Mouse (Mus musculus) midbrain, embryonic 10.5 days (tissue): ENCODE measurements around the gene 1700025C18Rik. TPM values are rescaled to one million over a fixed set of nuclear protein-coding genes. Genes with fewer than 3 reads are reported as not detected.

Experiments used
- DNase-seq: peaks from one replicate; pipeline ENCODE4 v3.0.0-alpha.2; 2017; ENCODE audit warnings: low spot score
- H3K27ac ChIP-seq: fragments of 300-500 bp; sonication (generic); replicated peaks from 2 replicates; pipeline ENCODE4 v1.5.1; 2016; ENCODE audit warnings: mild to moderate bottlenecking
- H3K27me3 ChIP-seq: fragments of 300-500 bp; sonication (generic); 2 replicates; pipeline ENCODE4 v1.6.1; 2016; ENCODE audit warnings: low read depth, mild to moderate bottlenecking; ENCODE audit not compliant: poor library complexity, severe bottlenecking
- H3K36me3 ChIP-seq: fragments of 300-500 bp; sonication (generic); 2 replicates; pipeline ENCODE4 v1.6.1; 2016; ENCODE audit warnings: mild to moderate bottlenecking, moderate library complexity
- H3K4me1 ChIP-seq: fragments of 300-500 bp; sonication (generic); 2 replicates; pipeline ENCODE4 v1.6.1; 2016
- H3K4me3 ChIP-seq: fragments of 300-500 bp; sonication (generic); 2 replicates; pipeline ENCODE4 v1.5.1; 2016; ENCODE audit warnings: mild to moderate bottlenecking, moderate library complexity
- H3K9me3 ChIP-seq: fragments of 300-500 bp; sonication (generic); replicated peaks from 2 replicates; pipeline ENCODE4 v1.6.1; 2016; ENCODE audit warnings: mild to moderate bottlenecking
- WGBS: fragments of 180-500 bp; shearing (Covaris S2); methylation state at CpG from one replicate; pipeline ENCODE4 v1.1.7; 2016; 5-methylcytosine and 5-hydroxymethylcytosine counted together
- polyA plus RNA-seq: library from polyadenylated mRNA; unstranded; fragments of >200 nt; fragmentation: Nextera tagmentation; extraction: Ambion mirVana; gene quantifications from 2 replicates; pipeline ENCODE4 v1.2.1, GENCODE M21; 2016

The 1700025C18Rik gene
- polyA plus RNA-seq, result not detected in 2 replicates

GRCm38 (mm10) chr2:165090650-165091049 lies at the start of gene 1700025C18Rik:
TSS of gene 1700025C18Rik (minus strand) at chr2:165090750.
- Histone ChIP-seq H3K4me1 (peaks cover 18% of the 10 kb centered on the region), H3K27ac (peak within 1 kb of the TSS; percentile 23; the same call in 1 of the 2 replicates), H3K4me3 (no peak within 1 kb of the TSS), H3K9me3 (no peaks in the 10 kb centered on the region), H3K36me3 (no peaks in the 10 kb centered on the region), H3K27me3 (peaks cover 30% of the 10 kb centered on the region)
- no peak for DNase-seq
- WGBS, result 88% methylated on average over 2 of the region's 2 CpGs

DNA sequence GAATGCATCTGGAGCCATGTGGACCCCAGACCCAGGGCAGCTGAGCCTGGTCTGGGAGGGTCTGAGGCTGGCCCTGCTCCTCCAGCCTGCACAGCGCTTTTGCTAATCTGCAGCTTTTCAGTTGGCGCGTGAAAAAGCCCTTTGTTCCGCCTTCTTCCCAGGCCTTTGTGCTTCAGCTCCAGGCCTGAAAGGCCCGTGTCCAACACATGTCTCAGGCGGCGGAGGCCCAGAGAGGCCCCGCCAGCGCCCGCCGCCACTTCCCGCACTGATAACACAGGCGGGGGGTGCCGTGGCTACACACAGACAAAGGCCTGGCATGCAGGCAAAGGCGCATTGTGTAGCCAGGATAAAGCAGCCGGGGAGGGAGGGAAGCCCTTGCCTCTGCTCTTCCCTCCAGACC lies 45.5 kb upstream of the 1700025C18Rik start:
- H3K9me3 ChIP-seq, result no peaks in the 10 kb centered on the region
- WGBS, result 2% methylated on average over 16 of the region's 16 CpGs
- no peaks in the 10 kb centered on the region for H3K36me3 ChIP-seq
- peaks cover 71% of the 10 kb centered on the region for H3K27me3 ChIP-seq
- DNase-seq, result peak; percentile 93
- H3K4me3 ChIP-seq, result peak overlapping the region; percentile 29
- H3K27ac ChIP-seq, result peak overlapping the region; percentile 91
- H3K4me1 ChIP-seq, result peaks cover 99% of the 10 kb centered on the region

DNA sequence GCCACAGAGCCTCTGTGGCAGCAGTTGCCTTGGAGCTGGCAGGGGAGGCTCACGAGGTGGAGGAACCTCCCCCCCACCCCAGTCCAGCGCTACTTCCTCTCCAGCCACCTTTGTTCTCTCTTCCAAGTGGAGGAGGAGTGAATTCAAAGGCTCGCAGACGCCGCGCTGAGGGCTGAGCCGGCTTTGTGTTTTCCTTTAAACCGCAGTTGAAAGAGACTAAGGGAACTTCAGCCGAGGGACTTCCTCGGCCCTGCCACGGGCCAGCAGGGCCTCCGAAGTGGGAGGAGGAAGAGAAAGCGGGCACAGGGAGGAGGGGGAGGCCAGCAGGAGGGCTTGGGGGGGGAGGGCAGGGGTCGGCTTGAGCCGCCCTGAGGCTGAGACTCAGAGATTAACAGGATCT lies 43.0 kb upstream of the 1700025C18Rik start:
- Histone ChIP-seq H3K4me1 (peaks cover 97% of the 10 kb centered on the region), H3K27ac (peak overlapping the region; percentile 91), H3K27me3 (peaks cover 75% of the 10 kb centered on the region), H3K9me3 (no peaks in the 10 kb centered on the region), H3K36me3 (no peaks in the 10 kb centered on the region), H3K4me3 (peak overlapping the region; percentile 42)
- 0% methylated on average over 15 of the region's 15 CpGs for WGBS
- DNase-seq, result peak; percentile 88

DNA sequence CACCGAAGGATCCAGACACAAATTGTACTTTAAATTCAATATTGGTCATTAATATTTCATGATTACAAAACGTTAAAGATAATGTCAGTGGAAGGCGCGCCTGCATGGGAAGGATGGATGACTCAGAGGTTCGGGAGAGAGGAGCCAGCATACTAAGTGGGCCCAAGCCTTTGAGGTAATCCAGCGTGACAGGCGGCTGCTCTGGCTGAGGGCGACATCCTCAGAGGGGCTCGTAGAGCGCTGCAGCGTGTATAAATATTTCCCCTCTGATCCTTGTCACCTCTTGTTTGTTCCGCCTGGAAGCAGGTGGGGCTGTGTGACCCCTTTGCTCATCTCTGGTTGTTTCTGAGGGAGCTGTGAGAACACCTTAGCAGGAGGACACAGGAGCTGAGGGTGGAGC lies 40.9 kb upstream of the 1700025C18Rik start:
- peak overlapping the region; percentile 91 for H3K27ac ChIP-seq
- peak; percentile 59 for DNase-seq
- peak overlapping the region; percentile 2; the same call in 1 of the 2 replicates for H3K4me3 ChIP-seq
- WGBS, result 20% methylated on average over 12 of the region's 12 CpGs
- H3K4me1 ChIP-seq, result peaks cover 95% of the 10 kb centered on the region
- H3K36me3 ChIP-seq, result no peaks in the 10 kb centered on the region
- H3K9me3 ChIP-seq, result no peaks in the 10 kb centered on the region
- peaks cover 80% of the 10 kb centered on the region for H3K27me3 ChIP-seq

GRCm38 (mm10) chr2:165129189-165129588 lies 38.6 kb upstream of the 1700025C18Rik start:
- Histone ChIP-seq H3K9me3 (no peaks in the 10 kb centered on the region), H3K4me3 (no peak overlapping the region), H3K27ac (peak overlapping the region; percentile 78), H3K36me3 (no peaks in the 10 kb centered on the region), H3K4me1 (peaks cover 82% of the 10 kb centered on the region), H3K27me3 (peaks cover 89% of the 10 kb centered on the region)
- WGBS, result 72% methylated on average over 4 of the region's 4 CpGs
- DNase-seq, result no peak

GRCm38 (mm10) chr2:165126896-165127562 lies 36.5 kb upstream of the 1700025C18Rik start:
- WGBS, result 27% methylated on average over 10 of the region's 10 CpGs
- peak overlapping the region; percentile 78 for H3K27ac ChIP-seq
- H3K4me3 ChIP-seq, result no peak overlapping the region
- peaks cover 13% of the 10 kb centered on the region; the same call in 1 of the 2 replicates for H3K36me3 ChIP-seq
- no peak for DNase-seq
- H3K9me3 ChIP-seq, result no peaks in the 10 kb centered on the region
- H3K4me1 ChIP-seq, result peaks cover 66% of the 10 kb centered on the region
- peaks cover 77% of the 10 kb centered on the region for H3K27me3 ChIP-seq

GRCm38 (mm10) chr2:165121206-165121840 lies 30.8 kb upstream of the 1700025C18Rik start:
- H3K36me3 ChIP-seq, result peaks cover 16% of the 10 kb centered on the region; the same call in 1 of the 2 replicates

DNA sequence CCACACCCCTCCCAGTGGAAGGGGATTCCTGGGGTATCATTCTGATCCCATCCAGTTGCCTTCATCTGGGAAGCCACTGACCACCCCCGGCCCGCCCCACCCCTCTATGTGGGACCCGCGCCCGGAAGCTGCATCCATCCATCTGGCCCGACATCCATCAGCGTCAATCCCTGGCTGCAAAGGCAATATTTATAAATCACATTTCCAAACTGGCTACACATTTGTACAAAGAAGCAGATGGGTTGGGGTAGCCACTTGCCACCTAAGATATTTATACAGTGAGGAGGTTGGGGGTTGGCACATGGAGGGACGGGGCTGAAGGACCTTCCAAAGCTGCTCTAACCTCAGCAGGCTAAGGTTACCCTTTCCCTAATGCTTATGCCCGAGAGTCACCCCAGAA lies 30.2 kb upstream of the 1700025C18Rik start:
- H3K4me1 ChIP-seq, result peaks cover 53% of the 10 kb centered on the region
- WGBS, result 84% methylated on average over 9 of the region's 9 CpGs
- H3K4me3 ChIP-seq, result no peak overlapping the region
- no peak for DNase-seq
- H3K36me3 ChIP-seq, result peaks cover 16% of the 10 kb centered on the region; the same call in 1 of the 2 replicates
- no peaks in the 10 kb centered on the region for H3K9me3 ChIP-seq
- H3K27me3 ChIP-seq, result peaks cover 72% of the 10 kb centered on the region
- no peak overlapping the region; the same call in 1 of the 2 replicates for H3K27ac ChIP-seq

More at GRCm38 (mm10) chr2:165121206-165121840, 30.8 kb upstream of the 1700025C18Rik start:
- H3K4me3 ChIP-seq, result no peak overlapping the region
- H3K27me3 ChIP-seq, result peaks cover 72% of the 10 kb centered on the region
- WGBS, result 38% methylated on average over 10 of the region's 10 CpGs
- peak; percentile 35 for DNase-seq
- 0 out of 2 replicates have a peak overlapping the region, but pooled peaks have one; percentile 24 for H3K27ac ChIP-seq
- H3K9me3 ChIP-seq, result no peaks in the 10 kb centered on the region
- peaks cover 56% of the 10 kb centered on the region for H3K4me1 ChIP-seq

- Histone ChIP-seq H3K4me3 (no peak overlapping the region), H3K27ac (no peak overlapping the region), H3K27me3 (peaks cover 100% of the 10 kb centered on the region), H3K36me3 (no peaks in the 10 kb centered on the region), H3K9me3 (no peaks in the 10 kb centered on the region), H3K4me1 (peaks cover 51% of the 10 kb centered on the region)
- 23% methylated on average over 11 of the region's 11 CpGs for WGBS
- peak; percentile 63 for DNase-seq
Observed at GRCm38 (mm10) chr2:165113733-165114132, 23.2 kb upstream of the 1700025C18Rik start.

DNA sequence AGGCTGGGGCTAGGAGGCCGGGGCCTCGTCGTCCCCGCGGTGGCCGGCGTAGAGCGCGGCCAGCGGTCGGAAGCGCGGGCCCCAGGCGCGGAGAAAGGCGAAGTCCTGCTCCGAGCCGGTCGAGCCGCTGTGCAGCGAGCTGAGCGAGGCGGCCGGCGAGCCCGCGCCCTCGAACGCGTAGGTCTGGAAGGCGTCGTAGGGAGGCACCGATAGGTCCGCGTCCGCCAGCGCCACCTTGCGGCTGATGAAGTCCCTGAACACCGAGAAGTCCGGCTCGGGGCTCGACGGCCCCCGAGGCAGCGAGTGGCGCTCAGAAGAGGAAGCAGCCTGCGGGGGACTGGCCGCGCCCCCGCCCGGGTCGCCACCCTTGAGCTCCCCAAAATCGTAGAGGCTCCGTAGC lies 21.6 kb upstream of the 1700025C18Rik start:
- peaks cover 51% of the 10 kb centered on the region for H3K4me1 ChIP-seq
- H3K9me3 ChIP-seq, result no peaks in the 10 kb centered on the region
- peak overlapping the region; percentile 24 for H3K4me3 ChIP-seq
- peak; percentile 87 for DNase-seq
- WGBS, result under 1% methylated on average over 54 of the region's 54 CpGs
- H3K27ac ChIP-seq, result peak overlapping the region; percentile 35
- peaks cover 100% of the 10 kb centered on the region for H3K27me3 ChIP-seq
- no peaks in the 10 kb centered on the region for H3K36me3 ChIP-seq

DNA sequence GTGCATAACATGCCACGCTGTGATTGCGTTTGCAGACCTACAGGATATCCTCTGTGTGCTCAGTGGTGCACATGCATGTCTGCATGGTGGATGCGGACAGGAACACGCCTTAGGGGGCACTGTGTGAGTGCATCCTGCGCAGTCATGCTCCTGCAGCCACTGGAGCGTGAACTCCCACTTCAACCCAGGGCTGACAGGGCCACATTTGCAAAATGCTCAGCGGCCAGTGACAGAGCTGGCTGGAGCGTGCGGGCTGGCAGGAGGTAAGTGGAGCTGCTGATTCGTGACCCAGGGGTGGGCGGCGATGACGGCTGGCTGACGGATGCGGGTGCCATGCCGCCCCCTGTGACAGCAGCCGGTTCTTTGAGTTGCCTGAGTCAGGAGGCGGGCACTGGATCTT lies 16.0 kb upstream of the 1700025C18Rik start:
- no peak for DNase-seq
- no peak overlapping the region for H3K4me3 ChIP-seq
- 28% methylated on average over 18 of the region's 18 CpGs for WGBS

DNA sequence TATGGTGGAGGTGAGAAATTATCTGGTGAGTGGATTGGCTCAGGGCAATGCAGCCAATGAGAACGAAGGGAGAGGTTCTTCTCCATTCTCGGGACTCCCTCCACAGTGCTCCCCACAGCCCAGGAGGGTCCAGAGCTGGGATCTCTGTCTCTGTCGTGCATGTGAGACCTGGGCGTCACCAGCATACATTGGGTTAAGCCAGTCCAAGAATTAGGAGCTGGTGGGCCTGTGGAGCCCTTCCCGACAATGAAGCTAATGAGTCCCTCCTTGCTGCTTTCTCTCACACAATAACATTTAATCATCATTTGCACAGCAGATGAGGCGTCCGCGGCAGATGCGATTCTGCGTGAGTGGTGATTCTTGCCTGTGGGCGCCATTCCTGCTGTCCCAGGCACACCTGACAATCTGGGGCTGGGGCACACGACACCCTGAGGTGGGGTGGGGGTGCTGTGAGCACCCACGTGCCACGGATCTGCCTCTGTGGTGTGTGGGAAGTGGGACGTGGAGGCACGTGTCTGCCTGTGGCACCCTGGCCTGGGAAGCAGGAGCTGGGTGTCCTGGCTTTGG lies 15.0 kb upstream of the 1700025C18Rik start:
- Histone ChIP-seq H3K27me3 (peaks cover 92% of the 10 kb centered on the region), H3K36me3 (no peaks in the 10 kb centered on the region), H3K4me1 (peaks cover 31% of the 10 kb centered on the region), H3K27ac (no peak overlapping the region), H3K9me3 (no peaks in the 10 kb centered on the region), H3K4me3 (no peak overlapping the region)
- DNase-seq, result no peak
- WGBS, result 75% methylated on average over 16 of the region's 16 CpGs

More for the DNA sequence above, 16.0 kb upstream of the 1700025C18Rik start:
- Histone ChIP-seq H3K27me3 (peaks cover 93% of the 10 kb centered on the region), H3K4me1 (peaks cover 21% of the 10 kb centered on the region), H3K36me3 (no peaks in the 10 kb centered on the region), H3K9me3 (no peaks in the 10 kb centered on the region), H3K27ac (peak overlapping the region; percentile 14; the same call in 1 of the 2 replicates)
